Mouse (Mus musculus) brain, embryonic 14.5 days (tissue): ENCODE measurements around the gene Vps16.

Experiments used
- CTCF ChIP-seq: fragments of 200-500 bp; IDR thresholded peaks from 2 replicates; pipeline ENCODE4 v1.5.1; 2012; ENCODE audit warnings: inconsistent platforms, mild to moderate bottlenecking, moderate library complexity, borderline replicate concordance; ENCODE audit not compliant: insufficient read depth, insufficient read length; ENCODE audit errors: extremely low read depth
- POLR2A ChIP-seq: fragments of 200-500 bp; IDR thresholded peaks from 2 replicates; pipeline ENCODE4 v1.6.1; 2012; ENCODE audit warnings: mild to moderate bottlenecking, inconsistent platforms, borderline replicate concordance; ENCODE audit not compliant: poor library complexity, insufficient read depth, insufficient read length, severe bottlenecking; ENCODE audit errors: extremely low read depth

- no peak for TF ChIP-seq CTCF
- TF ChIP-seq POLR2A = no peak
Measured at GRCm38 (mm10) chr2:130412775-130413174, 11.4 kb upstream of the Vps16 start.
